Mouse (Mus musculus) fibroblast of lung, adult 2 months (primary cell): ENCODE results near the gene Hist1h4d.
"Not testable (repeated sequence)": the region's sequence is repeated elsewhere in the genome, so short reads cannot be mapped to it uniquely, and the experiment has no call there.

Experiments used
- DNase-seq: peaks from one replicate; pipeline ENCODE4 v3.0.0-alpha.2; 2011; ENCODE audit warnings: low read depth

Hist1h4d gene

DNA sequence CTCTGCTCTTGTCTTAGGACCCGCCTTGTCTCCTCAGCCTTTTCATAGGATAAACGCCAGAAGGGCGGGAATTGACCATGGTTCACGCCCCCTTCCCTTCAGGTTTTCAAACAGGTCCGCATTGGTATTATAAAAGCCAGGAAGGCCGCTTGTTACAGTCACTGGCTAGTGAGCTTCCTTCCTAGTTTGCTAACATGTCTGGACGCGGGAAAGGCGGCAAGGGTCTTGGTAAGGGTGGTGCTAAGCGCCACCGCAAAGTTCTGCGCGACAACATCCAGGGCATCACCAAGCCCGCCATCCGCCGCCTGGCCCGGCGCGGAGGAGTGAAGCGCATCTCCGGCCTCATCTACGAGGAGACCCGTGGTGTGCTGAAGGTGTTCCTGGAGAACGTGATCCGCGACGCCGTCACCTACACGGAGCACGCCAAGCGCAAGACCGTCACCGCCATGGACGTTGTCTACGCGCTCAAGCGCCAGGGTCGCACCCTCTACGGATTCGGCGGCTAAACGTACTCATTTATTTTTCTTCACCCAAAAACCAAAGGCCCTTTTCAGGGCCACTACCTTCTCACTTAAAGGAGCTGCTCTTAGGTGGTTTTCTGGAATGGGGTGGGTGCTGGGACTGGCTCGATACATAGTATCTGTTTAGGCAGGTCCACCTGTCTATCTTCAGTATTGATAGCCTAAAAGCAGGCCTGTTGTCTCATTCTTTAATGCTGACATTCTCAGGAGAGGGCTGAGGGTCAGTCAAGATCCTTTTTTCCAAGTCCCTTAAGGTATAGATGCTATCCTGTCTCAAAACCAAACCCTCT is at the start of gene Hist1h4d:
Gene Hist1h4d, plus strand, starts transcription at position 191 of the 811 bp plus-strand sequence.
- peak; percentile 96 for DNase-seq

DNA sequence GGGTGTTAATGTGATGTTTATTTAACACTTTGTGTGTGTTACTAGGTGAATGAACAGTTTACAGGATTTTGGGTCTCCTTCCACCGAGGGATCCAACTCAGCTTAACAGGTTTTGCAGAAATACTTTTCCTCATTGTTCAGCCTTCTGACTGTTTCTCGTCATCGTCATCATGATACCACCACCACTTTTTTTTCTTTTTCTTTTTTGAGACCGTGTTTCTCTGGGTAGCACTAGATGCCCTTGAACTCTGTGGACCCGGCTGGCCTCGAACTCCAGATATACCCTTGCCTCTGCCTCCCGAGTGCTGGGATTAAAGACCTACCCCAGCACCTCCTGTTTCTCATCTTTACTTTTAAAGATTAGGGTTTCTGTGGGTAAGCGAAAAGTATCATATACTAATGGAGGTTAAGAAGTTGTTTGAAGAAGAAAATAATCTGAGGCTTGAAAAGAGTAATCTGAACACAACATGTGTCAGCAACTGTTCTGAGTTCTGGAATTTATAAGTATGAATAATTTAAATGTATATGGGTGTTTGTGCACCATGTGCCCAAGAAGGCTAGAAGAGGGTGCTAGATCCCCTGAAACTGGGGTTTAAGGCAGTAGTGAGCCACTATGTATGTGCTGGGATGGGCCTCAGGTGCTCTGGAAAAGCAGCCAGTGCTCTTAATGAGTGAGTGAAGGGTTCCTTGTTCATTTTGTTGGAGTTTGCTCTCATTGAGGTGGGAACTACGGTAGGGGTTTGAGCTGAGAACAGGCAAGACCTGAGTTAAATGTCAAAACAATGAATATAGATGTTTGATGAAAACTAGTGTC is 48.9 kb upstream of the Hist1h4d start:
- DNase-seq = no peak

GRCm38 (mm10) chr13:23533560-23534367 is 47.6 kb upstream of the Hist1h4d start, which contains the start of gene Hist1h2af:
Gene Hist1h2af (plus strand): TSS chr13:23533906.
- DNase-seq = not testable (repeated sequence)

DNA sequence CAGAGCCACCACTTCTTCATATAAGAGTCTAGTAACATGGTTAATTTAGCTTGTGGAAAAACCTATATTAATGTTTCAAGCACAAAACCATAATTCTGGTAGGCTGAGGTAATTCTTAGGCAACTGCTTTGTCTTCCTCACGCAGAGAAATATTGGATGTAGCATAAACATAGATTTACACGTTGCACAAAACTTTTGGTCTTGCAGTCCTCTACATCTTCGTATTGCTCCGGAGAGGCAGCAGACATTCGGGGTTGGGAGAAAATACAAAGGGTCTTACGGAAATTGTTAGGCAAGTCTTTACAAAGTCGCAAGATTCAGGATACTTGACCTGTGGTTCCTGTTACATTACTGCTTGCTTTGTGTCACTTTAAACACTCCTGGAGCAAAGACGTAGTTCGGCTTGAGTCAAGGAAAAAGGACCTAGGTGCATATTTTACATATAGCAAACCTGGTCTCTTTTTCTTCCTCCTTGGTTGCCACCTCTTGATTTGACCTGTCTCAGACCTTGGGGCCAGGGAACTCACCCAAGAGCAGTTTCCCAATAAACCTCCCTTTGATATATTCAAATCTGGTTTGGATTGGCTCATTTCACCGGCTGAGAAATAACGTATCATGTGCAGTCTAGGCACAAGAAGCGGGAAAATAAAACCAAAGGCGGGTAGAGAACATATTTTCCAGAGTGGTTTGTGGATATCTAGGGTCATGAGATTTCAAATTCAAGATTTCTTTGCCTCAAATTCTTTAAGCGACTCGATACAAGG is 46.8 kb upstream of the Hist1h4d start:
- no peak for DNase-seq

GRCm38 (mm10) chr13:23535137-23536075 is 46.0 kb upstream of the Hist1h4d start, which contains the start of gene Hist1h3g:
Gene Hist1h3g (plus strand): TSS chr13:23535422.
- DNase-seq = peak; percentile 85

- no peak for DNase-seq
Measured at GRCm38 (mm10) chr13:23536076-23536822, 45.1 kb upstream of the Hist1h4d start.

DNA sequence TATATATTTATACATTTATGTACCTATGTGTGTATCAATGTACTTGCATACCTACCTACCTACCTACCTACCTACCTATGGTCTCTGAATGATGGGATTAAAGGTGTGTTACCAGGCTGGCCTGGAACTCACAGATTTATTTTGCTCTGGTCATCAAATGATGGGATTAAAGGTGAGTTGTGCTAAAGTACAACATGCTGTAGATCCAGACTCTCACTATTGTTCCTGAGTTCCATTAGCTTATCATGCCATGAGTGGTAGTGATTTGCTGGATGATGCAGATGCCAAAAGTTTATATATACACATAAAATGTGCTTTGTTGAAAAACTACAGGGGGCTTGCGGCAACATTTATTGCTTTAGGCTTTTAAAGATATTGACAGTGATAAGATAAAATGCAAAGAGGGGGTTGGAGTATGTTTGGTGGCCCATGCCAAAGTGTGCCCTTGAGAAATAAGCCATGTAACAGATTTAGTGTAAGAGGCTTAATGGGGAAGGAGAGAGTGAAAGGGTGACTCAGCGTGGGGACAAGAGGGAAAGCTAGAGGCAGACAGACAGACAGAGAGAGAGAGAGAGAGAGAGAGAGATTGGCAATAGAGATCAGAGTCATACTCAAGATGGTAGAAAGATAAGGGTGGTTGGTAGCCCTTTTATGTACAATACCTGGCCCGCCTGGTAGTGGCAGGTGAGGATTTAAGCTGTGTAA is 44.2 kb upstream of the Hist1h4d start:
- DNase-seq = no peak

GRCm38 (mm10) chr13:23538249-23538648 is 43.1 kb upstream of the Hist1h4d start:
- DNase-seq = no peak

GRCm38 (mm10) chr13:23539821-23540220 is 41.6 kb upstream of the Hist1h4d start:
- DNase-seq = not testable (repeated sequence)

DNA sequence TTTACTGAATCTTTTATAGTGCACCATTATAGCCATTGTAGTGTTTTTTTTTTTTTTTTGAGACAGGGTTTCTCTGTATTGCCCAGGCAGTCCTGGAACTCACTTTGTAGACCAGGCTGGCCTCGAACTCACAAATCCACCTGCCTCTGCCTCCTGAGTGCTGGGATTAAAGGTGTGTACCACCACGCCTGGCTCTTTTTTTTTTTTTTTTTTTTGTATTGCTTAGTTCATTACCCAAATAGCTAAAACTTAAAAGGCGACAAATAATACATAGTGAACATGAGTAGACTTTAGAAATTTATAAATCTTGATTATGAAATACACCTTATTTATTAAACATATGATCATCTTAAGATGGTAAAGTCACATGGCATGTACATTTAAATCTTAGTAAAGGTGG is 39.9 kb upstream of the Hist1h4d start:
- no peak for DNase-seq

GRCm38 (mm10) chr13:23542225-23542980 is 39.0 kb upstream of the Hist1h4d start:
- DNase-seq = not testable (repeated sequence)

GRCm38 (mm10) chr13:23542999-23543607 is 38.3 kb upstream of the Hist1h4d start, which contains the start of gene Hist1h2bh:
Gene Hist1h2bh (minus strand): TSS chr13:23543392.
- DNase-seq = peak; percentile 91

GRCm38 (mm10) chr13:23543965-23544786 is 37.2 kb upstream of the Hist1h4d start, which contains the start of gene Hist1h3f:
Gene Hist1h3f (plus strand): TSS chr13:23544052.
- DNase-seq = peak; percentile 93

DNA sequence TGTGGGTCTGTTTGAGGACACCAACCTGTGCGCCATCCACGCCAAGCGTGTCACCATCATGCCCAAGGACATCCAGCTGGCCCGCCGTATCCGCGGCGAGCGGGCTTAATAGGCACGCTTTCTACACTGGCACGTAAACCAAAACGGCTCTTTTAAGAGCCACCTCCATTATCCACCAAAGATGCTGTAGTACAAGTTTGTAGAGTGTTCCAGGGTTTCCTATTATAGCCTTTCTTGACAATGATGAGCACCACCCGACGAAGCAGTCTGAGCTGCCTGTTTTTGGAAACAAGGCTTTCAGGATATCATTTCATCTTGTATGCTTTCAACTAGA is 36.6 kb upstream of the Hist1h4d start:
- DNase-seq = not testable (repeated sequence)

- DNase-seq = no peak
Measured at GRCm38 (mm10) chr13:23546694-23547093, 34.7 kb upstream of the Hist1h4d start.

DNA sequence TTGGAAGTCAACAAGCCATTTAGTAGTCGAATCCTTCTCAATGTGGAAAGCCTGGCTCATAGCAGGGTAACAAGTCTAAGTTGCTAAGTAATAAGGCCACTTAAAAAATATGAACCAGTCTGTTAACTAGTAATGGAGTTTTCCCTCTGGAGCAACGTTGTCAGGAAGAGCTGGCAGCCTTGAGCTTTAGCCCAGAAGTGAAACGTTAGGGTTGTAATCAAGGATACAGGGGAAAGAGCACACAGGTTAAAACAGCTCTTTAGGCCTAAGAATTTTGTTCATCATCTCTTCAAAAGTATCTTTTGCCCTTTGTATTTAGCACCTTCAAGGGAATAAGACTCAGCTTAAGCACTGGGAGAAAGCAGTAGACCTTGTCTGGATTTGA is 30.6 kb upstream of the Hist1h4d start:
- no peak for DNase-seq
